Mouse (Mus musculus): ENCODE results near the gene Polr2a.

The Polr2a gene

DNA sequence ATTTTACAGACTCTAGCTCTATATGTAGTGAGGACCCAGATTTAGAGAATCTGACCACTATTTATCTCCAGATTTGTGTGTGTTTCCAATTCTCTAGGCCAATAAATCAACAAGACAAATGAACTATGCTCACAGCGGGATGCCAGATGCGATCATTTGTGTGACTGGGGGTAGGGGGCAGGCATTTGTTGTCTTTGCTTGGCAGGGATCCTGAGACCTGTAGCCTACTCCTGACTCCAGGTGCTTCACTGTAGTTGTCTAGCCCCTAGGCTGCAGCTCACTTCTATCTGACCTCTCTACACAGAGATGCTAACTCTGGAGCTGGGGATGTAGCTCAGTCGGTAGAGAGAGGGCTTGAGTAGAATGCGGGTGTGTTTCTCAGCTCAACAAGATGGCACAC, 23.4 kb upstream of the Polr2a start:
- DNase-seq (ENCODE audit: low spot score) = no peak

DNA sequence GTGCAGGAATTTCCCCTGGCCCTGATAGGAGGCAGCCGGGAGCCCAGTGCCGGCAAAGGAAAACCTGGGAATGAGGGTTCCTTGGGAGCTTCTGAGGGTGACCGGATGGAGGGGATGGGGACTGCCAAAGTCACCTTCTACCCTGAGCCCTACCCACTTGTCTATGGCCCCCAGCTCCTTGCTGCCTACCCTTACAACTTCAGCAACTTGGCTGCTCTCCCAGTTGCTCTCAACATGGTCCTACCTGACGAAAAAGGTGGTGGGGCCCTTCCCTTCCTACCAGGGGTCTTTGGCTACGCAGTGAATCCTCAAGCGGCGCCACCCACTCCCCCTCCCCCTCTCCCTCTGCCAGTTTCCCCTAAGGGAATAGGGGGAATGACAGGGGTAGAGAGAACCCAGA, 20.5 kb upstream of the Polr2a start:
- DNase-seq (ENCODE audit: low spot score) = no peak

DNA sequence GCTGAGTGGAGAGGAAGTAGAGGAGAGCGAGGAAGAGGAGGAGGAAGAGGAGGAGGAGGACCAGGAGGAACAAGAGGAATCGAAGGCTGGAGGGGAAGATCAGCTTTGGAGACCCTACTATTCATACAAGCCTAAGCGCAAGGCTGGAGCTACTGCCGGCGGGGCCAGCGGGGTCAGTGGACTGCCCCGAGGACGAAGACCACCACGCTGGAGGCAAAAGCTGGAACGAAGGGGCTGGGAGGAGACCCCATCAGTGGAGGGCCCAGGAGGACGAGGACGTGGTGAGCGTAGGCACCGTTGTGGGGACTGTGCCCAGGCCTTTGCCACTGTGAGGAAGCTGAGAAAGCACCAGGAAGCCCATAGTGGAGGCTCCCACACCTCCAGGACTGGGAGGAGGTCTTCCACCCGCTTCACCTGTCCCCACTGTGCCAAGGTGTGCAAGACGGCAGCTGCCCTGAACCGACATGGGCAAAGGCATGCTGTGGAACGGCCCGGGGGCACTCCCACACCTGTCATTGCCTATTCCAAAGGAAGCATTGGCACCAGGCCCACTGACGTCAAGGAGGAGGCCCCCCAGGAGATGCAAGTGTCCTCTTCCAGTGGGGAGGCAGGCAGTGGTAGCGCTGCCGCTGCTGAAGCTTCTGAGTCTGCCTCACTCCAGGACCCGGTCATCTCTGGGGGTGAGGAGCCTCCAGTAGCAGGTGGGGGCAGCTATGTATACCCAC, 20.0 kb upstream of the Polr2a start:
- DNase-seq (ENCODE audit: low spot score) = no peak

DNA sequence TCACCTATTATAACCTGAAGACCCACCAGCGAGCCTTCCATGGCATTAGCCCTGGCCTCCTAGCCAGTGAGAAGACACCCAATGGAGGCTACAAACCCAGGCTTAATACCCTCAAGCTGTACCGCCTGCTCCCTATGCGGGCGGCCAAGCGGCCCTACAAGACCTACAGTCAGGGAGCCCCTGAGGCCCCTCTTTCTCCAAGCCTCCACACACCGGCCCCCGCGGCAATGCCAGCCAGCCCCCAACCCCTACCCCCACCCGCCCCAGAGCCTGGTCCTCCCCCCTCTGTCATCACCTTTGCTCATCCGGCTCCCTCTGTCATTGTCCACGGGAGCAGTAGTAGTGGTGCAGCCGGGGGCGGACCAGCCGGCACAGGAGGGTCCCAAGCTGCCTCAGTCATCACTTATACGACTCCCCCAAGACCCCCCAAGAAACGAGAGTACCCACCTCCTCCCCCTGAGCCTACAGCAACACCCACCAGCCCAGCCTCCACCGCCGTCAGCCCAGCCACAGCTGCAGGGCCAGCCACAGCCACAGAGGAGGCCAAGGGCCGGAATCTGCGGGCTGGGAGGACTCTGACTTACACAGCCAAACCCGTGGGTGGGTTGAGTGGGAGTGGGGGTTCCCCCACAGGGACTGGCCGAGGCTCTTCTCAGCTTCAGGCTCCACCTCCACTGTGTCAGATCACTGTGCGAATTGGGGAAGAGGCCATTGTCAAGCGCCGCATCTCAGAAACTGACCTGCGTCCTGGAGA, 19.2 kb upstream of the Polr2a start:
- no peak for DNase-seq (ENCODE audit: low spot score)

DNA sequence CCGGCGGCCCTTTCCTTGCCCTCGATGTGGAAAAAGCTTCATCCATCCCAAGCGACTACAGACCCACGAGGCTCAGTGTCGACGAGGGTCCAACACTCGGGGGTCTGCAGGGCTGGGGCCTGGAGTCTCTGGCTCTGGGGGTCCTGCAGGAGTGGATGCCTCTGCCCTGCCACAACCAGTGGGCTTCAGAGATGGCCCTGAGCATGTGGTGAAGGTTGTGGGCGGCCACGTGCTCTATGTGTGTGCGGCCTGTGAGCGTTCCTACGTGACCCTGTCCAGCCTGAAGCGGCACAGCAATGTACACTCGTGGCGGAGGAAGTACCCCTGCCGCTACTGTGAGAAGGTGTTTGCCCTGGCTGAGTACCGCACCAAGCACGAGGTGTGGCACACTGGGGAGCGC, 18.1 kb upstream of the Polr2a start:
- no peak for DNase-seq (ENCODE audit: low spot score)

DNA sequence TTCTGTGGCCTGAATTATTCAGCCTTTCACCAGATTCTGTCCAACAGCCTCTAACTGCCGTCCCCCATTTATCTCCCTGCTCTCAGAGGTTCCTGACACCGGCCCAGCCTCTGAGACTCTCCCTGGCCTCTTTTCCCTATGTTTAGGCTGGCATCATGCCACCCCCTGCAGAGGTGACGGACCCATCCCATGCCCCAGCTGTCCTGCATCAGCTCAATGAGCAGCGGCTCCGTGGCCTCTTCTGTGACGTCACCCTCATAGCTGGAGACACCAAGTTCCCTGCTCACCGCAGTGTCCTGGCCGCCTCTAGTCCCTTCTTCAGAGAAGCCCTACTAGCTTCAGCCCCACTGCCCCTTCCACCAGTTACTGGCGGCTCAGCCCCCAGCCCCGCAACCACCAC, 17.3 kb upstream of the Polr2a start:
- DNase-seq (ENCODE audit: low spot score) = no peak

DNA sequence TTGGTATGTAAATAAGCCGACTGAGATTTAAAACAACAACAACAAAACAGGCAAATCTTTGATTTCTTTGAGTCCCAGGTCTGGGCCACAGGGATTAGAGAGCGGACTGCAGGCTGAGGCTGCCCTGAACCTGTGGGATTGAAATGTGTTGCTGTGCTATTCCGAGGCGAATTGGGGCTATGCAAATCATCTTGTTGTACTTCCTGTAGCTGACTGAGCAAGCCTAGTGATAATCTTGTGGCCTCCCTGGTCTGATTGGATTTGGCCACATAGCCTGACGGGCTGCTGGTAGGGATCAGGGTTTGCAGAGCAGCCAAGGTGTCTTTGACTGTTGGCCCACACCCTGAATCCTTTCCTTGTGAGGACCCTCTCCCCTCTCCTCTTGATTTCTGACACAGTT, 16.5 kb upstream of the Polr2a start:
- DNase-seq (ENCODE audit: low spot score) = no peak

DNA sequence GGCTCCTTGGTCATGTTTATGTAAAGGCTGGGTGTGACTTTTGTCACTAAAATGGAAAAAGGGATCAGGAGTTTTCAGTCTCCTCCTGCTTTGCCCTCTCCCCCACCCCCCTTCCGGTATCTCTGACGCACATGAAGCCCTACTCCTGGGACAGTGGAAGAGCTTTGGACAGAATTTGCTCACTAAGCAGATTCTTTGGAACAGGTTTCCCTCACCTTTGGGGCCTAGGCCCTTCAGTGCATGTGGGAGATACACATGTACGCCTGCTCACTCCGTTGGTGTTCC, 9.1 kb upstream of the Polr2a start:
- peak; percentile 58 for DNase-seq (ENCODE audit: low spot score)

DNA sequence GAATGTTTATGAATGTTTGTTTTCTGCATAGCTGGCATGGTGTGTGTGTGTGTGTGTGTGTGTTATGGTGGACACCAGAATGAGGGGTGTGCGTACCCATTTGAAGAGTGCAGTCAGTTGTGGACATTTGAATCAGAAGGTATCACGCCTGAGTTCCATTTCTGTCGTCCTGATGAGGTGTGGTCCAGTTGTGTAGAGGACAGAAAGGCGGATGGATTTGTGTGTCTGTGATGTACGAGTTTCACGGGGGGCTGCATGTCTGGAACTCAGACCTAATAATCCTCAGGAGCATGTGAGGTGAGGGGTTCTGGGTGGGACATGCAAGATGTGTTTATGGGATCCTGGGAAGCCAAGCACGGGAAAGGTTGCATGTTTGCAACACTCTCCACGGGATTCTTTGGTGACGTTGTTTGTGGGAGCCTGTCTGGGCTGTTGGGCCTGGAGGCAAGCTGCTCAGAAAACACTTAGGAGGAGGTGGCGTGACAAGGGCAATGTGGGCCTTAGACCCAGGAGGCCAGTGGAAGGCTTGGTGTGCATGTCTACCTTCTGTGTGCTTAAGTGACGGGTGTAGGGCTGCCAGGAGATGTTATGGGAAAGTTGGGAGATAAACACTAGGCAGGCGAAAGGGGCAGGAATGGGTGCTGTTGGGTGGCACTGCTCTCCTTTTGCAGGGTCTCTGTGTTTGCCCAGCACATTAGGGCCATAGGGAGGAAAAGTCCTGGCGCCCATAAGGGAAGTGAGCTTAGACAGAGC, 8.6 kb upstream of the Polr2a start:
- DNase-seq (ENCODE audit: low spot score) = no peak

DNA sequence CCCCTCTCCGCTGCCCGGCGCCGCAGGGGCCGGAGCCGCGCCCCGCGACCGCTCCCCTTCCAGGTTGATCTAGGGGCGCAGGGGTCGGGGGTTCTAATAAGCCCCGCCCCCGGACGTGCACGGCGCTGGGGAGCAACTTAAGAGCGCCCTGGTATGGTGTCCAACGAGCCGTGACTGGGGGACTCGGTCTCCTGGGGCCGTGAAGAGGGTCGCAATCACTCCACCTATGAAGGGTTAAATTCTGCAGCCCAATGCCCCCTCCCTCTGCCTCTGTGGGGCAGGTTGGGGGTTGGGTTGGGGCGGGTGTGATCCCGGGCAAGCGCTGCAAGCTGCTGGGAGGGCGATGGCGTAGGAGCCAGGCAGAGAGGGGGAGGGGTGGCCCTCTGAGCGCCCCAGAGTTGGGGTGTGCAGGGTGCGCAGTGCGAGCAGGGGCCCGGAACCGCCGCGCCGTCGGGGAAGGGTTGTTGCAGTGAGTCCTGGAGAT, 7.7 kb upstream of the Polr2a start:
- DNase-seq (ENCODE audit: low spot score) = no peak

DNA sequence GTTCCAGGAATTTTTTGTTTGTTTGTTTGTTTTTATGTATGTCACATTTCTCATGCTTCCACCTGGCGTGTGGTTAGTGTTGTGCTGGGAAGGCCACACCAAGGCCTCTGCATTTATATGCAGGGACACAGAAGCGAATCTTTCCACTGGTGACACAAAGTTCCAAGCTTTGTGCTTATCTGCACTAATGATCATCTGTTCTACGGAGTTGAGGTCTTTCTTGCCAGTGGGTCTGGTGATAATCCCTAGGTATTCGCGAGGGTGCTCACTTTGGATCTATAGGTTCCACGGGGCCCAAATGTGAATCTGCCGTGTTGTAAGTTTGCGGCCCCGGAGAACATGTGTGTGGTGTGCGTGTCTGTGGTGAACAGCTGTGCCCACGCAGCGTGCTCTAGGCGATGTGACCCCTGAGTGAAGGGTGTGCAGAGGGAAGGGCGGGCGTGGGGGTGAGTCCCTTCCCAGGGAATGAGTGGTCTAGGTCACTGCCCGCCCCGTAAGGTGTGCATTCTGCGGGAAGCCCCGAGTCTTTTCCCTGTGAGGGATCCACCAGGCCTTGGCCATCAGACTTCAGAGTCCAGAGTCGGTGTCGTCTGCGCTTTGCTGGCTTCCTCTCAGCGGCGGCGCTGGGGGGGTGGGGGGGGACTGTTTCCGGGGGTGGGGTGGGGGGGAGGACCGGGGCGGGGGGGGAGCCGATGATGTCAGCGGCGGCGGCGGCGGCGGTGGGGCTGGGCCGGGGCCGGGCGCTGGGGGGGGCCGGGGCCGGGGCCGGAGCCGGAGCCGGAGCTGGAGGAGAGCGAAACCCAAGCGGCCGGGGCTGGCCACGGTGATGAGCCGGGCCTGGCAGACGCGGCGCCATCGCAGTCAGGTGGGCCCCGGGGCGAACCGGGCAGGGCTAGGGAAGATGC, 7.0 kb upstream of the Polr2a start, which contains the start of gene Zbtb4:
Gene Zbtb4 (plus strand): TSS at position 692 of the 905 bp plus-strand sequence.
- DNase-seq (ENCODE audit: low spot score) = peak; percentile 63

DNA sequence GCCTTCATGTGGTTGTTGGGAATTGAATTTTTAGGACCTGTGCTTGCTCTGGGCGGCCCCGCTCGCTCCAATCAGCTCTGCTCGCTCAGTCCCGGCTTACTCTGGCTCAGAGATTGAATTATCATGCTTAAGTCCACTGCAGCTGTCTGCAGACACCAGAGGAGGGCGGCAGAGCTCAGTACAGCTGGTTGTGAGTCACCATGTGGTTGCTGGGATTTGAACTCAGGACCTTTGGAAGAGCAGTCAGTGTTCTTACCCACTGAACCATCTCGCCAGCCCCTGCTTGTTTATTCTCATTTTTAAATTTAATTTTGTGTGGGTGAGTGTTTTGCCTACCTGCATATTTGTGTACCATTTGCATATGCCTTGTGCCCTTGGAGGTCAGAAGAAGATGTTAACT, 5.1 kb upstream of the Polr2a start:
- DNase-seq (ENCODE audit: low spot score) = no peak

DNA sequence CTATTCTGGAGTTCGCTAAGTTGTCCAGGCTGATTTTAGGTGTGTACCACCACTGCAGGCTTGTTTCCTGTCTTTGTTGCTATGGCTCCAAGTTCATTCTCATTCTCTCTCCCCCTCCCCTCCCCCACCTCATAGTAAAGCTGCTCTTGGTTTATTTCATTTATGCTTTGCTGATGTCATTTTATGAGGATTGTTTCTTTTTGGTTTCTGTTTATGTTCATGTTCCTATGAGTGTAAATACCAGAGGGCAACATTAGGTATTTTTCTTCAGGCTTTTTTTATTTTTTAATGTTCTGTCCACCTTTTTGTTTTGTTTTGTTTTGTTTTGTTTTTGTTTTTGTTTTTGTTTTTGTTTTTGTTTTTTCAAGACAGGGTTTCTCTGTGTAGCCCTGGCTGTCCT, 3.4 kb upstream of the Polr2a start, which contains the start of gene Slc35g3:
Gene Slc35g3 (minus strand): TSS at position 101 of the 400 bp plus-strand sequence.
- DNase-seq (ENCODE audit: low spot score) = no peak

DNA sequence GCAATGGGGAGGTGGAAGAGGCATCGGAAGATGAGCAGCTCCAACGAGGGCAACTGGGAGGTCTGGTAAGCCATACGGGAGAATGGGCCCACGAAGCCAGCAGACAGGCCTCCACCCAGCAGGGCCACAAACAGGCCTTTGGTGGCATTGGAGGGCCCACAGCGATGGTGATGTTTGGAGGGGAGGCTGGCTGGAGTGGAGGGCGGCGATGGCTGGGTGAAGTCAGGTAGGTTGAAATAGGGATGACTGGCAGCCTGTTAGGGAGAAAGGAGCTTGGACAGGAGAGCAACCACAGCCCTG, 2.4 kb upstream of the Polr2a start:
- no peak for DNase-seq (ENCODE audit: low spot score)

DNA sequence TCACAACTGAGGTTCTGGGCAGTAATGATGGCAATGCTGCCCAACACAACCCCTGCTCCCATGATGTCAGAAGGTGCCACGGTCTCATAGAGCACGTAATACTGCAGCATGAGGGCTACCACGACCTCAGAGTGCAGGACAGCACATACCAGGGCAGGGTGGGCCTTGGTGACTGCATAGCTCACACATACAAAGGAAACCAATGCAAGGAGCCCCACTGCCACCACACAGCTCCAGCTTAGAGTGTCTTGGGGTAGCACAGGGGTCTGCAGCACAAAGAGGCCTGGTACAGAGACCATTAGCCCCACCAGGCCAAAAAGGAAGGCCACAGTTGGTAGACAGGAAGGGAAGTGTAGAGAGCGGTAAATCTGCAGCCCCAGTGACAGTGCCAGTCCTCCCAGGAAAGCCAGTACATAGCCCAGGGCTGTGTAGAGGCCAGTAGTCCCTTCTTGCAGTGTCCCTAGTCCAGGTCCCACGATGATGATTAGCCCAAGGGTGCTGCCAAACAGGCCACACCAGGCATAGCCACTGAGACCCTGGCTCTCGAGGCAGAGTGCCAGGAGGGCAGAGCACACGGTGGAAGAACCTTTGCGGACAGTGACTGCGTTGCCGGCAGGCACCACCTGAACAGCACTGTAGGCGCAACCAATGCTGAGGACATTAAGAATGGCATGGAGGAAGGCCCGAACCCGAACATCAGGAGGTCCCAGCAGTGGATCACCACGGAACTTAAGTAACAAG, 1.9 kb upstream of the Polr2a start:
- no peak for DNase-seq (ENCODE audit: low spot score)

DNA sequence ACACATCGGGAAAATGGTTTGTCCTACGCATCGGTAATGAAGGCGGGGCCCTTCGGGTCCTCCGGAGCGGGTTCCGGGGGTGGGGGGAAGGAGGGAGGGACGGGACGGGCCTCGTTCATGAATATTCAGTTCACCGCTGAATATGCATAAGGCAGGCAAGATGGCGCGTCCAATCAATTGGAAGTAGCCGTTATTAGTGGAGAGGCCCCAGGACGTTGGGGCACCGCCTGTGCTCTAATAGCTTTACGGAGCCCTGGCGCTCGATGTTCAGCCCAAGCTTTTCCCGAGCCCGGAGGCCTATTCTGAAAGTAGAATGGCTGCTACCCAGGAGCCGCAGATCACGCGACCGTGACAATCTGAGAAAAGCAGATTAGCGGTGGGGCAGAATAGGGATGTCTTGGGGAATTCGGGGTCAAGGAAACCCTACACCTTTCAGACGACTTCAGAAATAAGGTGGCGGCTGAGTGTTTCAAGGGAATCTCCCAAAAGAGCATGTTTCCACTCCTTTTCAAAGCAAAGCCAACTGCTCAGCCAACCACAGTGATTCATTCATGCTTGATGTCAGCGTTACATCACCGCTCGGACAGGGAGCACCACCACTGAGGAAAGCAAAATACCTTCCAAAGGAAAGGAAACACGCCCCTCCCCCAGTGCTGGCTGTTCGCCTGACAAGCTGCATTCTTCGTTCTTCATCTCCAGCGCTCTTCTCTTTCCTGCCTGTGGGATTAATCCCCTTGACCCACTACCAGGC, 709 bp upstream of the Polr2a start:
- DNase-seq (ENCODE audit: low spot score) = peak; percentile 96

DNA sequence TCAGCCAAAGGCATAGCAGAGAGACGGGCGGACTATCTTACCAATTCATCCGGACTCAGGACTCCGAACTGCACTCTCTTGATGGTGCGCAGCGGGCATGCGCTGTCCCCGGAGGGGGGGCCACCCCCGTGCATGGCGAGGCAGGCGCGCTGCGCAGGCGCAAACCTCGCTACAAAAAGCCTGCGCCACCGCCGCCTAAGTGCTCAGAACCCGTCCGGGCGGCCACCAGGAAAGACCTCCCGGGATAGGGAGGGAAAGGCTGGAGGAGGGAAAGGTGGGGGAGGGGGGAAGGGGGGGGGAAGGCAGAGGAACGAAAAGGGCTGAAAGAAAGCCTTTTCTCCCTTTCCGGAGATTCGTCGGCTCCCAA, 364 bp downstream of the Polr2a start:
- peak; percentile 92 for DNase-seq (ENCODE audit: low spot score)

DNA sequence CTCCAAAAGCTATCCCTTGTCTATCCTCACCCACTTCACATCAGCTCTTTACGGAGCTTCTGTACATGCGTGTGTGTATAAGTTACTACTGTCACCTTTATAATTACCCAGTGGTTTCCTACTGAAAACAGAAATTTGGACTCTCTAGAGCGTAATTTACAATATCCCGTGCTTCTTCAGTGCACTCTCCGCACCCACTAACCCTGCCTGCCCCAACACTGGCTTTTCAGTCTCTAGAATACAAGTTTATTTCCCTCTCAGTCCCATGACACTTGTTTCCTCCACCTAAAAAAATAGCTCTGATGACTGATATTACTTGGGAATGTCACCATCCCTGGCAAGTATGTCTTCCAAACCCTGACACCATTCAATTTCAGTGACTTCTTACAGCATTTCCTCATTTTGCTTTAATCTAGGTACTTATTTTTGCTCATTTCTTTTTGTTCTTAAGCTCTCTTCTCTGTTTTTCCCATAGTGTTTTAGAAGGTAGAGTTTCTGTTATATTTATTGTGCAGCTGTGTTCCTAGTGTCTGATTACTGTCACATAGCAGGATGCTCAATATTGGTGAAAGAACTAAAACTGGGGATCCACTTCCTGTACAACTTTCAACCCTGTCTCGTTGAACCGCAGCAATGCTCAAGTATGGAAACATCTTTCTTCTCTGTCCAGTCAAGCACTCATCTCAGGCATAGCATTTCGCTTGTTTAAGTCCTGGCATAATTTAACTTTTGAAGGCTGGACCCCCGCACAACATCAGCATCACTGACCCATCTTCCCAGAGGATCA, 941 bp downstream of the Polr2a start:
- no peak for DNase-seq (ENCODE audit: low spot score)

DNA sequence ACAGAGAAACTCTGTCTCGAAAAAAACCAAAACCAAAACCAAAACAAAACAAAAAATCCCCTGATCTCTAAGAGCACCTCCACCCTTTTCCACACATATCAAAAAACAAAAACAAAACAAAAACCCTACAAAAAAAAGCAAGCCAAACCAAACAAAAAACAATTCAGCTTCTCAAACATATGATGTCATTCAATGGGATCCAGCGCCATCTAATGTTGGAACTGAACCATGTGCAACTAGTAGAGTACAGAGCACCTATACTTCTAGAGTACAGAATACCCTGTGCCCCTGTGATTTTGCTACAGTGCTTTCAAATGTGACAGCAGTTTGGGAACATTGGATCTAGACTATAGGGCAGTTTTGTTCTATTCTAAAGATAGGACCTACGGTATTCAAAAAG, 3.7 kb downstream of the Polr2a start:
- no peak for DNase-seq (ENCODE audit: low spot score)

DNA sequence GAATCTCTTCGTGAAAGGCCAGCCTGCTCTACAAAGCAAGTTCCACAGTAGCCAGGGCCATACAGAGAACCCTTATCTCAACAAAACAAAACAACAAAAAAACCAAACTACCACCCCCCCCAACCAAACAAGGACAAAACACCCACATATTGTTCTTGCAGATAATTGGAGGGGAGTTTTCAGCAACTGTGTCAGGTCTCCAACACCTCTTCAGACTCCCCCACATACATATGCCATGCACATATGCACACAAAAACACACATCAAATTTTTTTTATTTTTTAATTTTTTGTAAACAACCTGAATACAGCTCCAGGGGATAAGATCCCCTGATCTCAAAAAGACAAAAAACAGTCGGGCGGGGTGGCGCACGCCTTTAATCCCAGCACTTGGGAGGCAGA, 4.2 kb downstream of the Polr2a start:
- no peak for DNase-seq (ENCODE audit: low spot score)

All from yolk sac, embryonic 10.5 days (tissue).